Mouse (Mus musculus): ENCODE data around the gene Padi2.

The Padi2 gene

GRCm38 (mm10) chr4:140881771-140882170 lies 24.4 kb upstream of the Padi2 start:
- DNase-seq = peak in 1 of 2 experiments; percentile 12

GRCm38 (mm10) chr4:140882365-140882764 lies 23.8 kb upstream of the Padi2 start:
- no peak for DNase-seq

GRCm38 (mm10) chr4:140882981-140883380 lies 23.2 kb upstream of the Padi2 start:
- peak in 1 of 2 experiments; percentile 15 for DNase-seq

- DNase-seq = peak in 1 of 2 experiments; percentile 18
Measured at GRCm38 (mm10) chr4:140883852-140884251, 22.3 kb upstream of the Padi2 start.

GRCm38 (mm10) chr4:140891525-140892162 lies 14.5 kb upstream of the Padi2 start:
- DNase-seq = peak in 1 of 2 experiments; percentile 14

GRCm38 (mm10) chr4:140892163-140892530 lies 14.0 kb upstream of the Padi2 start:
- no peak for DNase-seq

GRCm38 (mm10) chr4:140904776-140905425 lies 1.2 kb upstream of the Padi2 start:
- DNase-seq = no peak

GRCm38 (mm10) chr4:140905426-140905871 lies 695 bp upstream of the Padi2 start:
- DNase-seq = peak in 1 of 2 experiments; percentile 28

GRCm38 (mm10) chr4:140906827-140907280 lies 710 bp downstream of the Padi2 start:
- DNase-seq = no peak

- no peak for DNase-seq
Measured at GRCm38 (mm10) chr4:140907306-140908024, 1.3 kb downstream of the Padi2 start.

GRCm38 (mm10) chr4:140908627-140909026 lies 2.5 kb downstream of the Padi2 start:
- DNase-seq = no peak

- DNase-seq = no peak
Measured at GRCm38 (mm10) chr4:140909536-140909935, 3.4 kb downstream of the Padi2 start.

GRCm38 (mm10) chr4:140910661-140911310 lies 4.6 kb downstream of the Padi2 start:
- peak; percentile 31 to 69 for DNase-seq

GRCm38 (mm10) chr4:140911416-140911815 lies 5.3 kb downstream of the Padi2 start:
- no peak for DNase-seq

- no peak for DNase-seq
Measured at GRCm38 (mm10) chr4:140912271-140912833, 6.2 kb downstream of the Padi2 start.

- DNase-seq = no peak
Measured at GRCm38 (mm10) chr4:140913565-140913964, 7.4 kb downstream of the Padi2 start.

- DNase-seq = no peak
Measured at GRCm38 (mm10) chr4:140914731-140915131, 8.6 kb downstream of the Padi2 start.

- no peak for DNase-seq
Measured at GRCm38 (mm10) chr4:140915235-140915634, 9.1 kb downstream of the Padi2 start.

GRCm38 (mm10) chr4:140916296-140916695 lies 10.2 kb downstream of the Padi2 start:
- no peak for DNase-seq

GRCm38 (mm10) chr4:140917451-140917850 lies 11.3 kb downstream of the Padi2 start:
- no peak for DNase-seq

GRCm38 (mm10) chr4:140919974-140920836 lies 14.1 kb downstream of the Padi2 start:
- DNase-seq = peak in 1 of 2 experiments; percentile 37

- no peak for DNase-seq
Measured at GRCm38 (mm10) chr4:140922508-140922907, 16.4 kb downstream of the Padi2 start.
